Mouse (Mus musculus): Measurements from ENCODE around the gene Alpl.

DNA sequence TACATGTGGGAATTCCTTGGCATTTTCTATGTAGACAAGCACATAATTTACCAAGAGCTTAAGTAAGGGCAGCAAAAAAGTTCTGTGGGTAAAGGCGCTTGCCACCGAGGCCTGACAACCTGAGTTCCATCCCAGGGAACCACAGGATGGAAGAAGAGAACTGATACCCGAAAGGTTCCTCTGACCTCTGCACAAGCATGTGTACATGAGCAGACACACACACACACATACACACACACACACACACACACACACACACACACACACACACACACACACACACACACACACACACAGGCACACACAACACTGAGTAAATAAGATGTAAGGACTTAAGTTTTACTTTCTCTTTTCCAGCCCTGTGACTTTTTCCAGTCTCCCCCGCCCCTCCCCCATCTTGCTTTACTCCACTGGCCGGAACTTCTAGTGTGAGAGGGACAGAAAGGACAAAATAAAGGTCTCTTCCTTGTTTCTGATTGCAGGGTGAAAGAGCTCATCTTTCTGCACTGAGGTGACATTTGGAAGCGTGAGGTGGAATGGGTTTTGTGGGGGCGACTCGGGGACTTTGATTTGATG, 32.2 kb downstream of the Alpl start:
- TF ChIP-seq POLR2A (IDR thresholded peaks at IDR 0.05; ENCODE audit: borderline replicate concordance, extremely low read depth, insufficient read depth, insufficient read length, poor library complexity, severe bottlenecking) (no peak), CTCF (IDR thresholded peaks at IDR 0.05; ENCODE audit: borderline replicate concordance, extremely low read depth, insufficient read depth, insufficient read length) (no peak)
